Mouse (Mus musculus) cerebellum, adult 8-10 months (tissue): ENCODE measurements at regions not wholly inside any gene's neighbourhood (a gene's known extent, or its start where the extent isn't known, plus 50 kb on each side); places are given as distances from the start of the nearest gene placed in this dataset.

Source experiments
- DNase-seq: peaks from one replicate; pipeline ENCODE4 v3.0.0; 2022

DNA sequence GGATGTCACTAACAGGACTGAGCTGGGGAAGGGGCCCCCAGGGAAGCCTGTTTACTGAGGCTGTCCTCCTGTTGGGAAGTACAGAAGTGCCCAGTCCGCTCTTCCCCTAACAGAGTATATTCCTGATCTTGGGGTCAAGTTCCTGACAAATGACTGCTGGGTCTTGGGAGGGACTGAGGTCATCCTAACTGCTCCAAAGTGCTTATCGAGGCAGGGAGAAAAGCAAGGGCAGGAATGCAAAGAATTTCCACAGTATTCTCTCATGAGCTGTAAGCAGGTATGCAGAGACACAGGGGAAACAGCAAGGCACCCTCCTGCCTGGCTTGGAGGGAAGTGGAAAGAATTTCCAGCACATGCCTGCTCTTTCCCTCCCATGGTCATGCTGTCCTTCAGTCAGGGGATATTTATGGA lies 107.9 kb downstream of the Oma1 start:
- no peak for DNase-seq

DNA sequence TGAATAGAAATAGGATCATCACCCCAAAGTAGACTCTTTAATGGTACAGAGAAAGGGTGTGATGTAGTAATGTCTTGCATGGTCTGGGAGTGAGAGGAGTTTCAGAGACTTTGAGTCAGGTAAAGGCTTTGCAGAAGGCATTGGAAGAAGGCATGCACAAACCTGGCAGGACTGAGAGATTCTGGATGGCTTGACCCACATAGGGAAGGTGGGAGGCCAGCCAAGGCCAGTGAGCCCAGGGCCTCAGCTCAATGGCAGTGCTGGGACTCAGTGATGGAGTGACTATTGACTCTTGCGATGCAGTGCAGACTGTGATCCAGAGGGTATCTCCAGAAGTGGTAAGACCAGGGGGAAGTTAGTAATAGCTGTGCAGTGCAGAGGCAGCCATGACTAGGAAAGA lies 127.8 kb downstream of the Oma1 start:
- no peak for DNase-seq

DNA sequence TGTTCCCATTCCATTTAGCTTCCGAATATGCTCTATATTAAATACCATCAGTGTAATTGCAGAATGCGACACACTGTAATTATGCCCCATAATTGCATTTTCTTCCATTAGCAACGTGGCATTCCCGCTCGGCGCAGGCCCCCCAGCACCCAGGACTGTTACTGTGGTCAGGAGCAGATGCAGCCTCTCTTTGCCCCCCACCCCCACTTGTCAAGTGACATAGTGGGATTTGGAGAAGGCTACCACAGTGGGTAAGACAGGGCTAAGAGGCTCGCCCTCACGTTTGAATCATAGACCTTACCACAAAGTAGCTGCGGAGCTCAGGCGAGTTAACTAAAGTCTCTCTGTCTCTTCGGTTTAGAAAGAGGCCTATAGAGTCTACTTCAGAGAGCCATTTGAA lies 128.3 kb downstream of the Oma1 start:
- no peak for DNase-seq

DNA sequence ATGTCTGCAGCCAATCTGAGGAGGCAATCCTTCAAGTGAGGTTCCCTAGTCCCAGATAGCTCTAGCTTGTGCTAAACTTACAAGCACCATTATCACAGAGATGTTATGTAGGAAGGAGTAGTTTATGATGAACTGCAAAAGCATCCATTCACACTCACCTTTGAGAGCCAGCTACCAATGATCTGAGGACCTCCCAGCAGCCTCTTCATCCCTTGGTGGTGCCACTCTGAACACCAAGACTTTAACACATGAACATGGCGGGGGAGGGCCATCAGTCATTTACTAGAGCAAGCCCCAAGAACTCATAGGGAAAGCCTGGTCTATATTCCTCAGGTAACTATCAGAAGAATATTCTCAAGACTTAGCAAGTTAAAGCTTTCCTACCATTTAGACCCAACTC lies 135.7 kb downstream of the Oma1 start:
- no peak for DNase-seq

DNA sequence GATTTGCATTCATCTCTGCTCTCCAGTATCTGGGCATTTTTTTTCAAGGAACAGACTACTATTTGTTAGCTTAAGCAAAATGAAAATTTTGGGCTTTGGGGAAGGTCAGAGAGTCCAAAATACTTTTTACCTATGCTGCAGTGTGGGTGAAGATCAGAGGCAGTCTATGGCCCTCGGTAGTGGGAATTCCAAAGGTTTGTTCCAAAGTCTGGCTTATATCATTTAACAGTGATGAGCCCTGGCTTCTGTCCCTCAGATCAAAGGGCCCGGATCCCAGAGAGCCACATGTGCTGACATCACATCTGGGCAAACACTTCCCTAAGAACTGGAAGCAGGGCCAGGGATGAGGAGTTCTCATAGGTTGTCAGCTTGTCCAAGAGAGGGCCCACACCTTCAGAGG lies 136.5 kb downstream of the Oma1 start:
- no peak for DNase-seq

DNA sequence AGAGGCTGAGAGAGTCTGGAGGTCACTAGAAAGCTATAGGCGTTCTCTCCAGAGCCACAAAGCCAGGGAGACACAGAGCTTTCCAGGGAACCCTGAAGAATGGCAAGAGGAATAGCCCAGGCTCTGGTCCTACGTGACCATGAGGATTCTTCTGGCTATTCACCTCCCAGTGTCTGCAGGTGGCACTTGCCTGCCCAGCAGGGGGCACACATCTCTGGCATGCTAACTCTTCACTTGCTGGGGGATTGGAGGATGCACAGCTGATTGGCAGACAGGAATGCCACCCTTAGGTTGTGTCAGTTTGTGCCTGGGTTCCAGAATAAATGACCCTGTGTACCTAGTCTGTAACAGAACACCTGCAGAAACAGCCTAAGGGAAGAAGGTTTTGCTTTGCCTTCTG lies 141.8 kb downstream of the Oma1 start:
- DNase-seq = no peak

DNA sequence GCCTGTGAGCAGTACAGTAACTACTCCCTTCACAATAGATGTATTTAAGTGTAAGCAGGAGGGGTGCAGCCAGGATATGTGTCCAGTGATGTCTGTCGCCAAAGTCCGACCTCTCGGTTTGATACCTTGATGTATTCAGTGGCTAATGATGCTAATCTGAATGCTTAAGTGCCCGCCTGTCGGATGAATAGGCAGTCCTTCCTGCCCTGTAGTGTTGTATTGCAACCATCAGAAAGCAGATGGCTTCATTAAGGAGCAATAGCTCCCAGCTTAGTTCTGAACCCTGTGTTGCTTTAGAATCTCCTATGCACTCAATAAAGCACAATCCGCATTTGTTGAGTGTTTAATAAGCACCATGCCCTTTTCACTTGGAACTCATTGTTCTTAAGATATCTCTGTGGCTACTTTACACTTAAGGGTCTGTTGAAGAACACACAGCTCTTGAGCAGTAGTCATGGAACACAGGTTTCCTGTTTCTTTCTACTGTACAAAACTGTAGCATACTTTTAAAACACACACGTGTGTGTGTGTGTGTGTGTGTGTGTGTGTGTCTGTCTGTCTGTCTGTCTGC lies 152.5 kb downstream of the Oma1 start:
- no peak for DNase-seq

DNA sequence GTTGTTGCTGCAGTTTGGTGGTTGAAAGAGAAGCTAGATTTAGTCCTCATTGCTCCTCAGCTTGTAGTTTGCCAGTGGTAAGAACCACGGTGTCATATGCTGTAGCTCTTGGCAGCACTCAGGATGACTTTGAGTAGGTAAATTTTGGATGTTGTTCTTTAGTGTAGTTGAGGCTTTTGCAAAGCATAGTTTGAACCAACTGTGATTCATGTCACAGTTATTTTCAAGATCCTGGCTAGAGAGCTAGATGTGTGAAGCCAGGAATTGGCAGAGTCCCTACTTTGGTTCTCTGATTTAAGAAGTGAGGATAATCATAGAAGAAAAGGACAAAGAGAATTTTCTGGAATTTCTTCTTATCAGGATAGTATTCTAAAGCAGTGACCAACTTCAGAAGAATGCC lies 143.6 kb upstream of the Dab1 start:
- DNase-seq = no peak

DNA sequence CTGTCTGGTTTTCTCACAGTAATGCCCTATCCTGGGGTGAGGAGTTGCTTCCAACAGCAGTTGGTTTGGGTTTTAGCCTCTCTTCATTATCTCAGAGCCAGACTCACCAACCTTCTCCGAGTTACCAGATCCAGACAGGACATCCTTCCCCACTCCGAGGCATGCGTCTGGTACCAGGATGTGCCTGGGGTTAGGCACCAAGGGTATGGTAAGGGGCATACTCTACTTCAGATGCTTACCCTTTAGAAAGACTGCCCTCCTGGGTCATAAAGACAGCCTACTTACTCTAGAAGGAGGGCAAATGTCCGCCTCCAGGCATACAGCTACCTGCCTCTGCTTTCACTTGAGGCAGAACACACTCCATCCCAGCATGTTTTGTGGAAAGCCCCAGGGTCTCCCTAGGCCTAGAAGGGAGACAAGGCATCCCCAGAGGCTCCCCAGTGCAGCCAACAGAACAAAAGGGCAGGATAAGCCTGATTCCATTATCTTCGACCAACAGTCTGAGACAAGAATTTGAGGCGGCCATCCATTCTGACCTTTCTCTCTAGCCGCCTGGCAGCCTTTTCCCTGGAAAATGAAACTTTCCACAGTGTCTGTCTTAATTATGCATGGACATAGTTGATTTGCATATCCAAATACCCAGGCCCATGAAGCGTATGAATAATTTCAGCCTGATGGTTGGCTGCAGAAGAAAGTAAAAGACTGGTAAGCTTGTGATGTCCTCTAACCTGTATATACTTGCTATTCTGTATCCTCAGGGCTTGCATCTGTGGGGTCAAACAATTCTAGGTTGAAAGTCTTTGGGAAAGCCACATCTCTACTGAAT lies 132.8 kb upstream of the Dab1 start:
- DNase-seq = no peak

DNA sequence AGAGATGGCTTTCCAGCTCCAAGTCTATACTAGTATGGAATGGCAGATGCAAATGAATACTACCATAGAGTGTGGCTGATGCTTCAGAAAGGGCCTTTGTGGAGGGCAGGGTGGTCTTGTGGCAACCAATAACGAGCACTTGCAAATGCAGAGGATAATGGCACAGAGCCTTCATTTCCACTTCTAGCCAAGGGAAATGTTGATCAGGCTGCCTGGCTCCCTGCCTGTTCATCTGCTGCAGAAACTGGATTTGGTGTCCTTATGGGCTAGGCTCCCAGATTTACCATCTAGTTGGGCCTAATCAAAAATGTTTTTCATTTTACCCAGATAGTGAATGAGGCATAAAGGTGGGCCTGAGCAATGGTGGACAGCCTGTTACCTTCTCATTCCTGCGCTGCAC lies 110.7 kb upstream of the Dab1 start:
- no peak for DNase-seq

DNA sequence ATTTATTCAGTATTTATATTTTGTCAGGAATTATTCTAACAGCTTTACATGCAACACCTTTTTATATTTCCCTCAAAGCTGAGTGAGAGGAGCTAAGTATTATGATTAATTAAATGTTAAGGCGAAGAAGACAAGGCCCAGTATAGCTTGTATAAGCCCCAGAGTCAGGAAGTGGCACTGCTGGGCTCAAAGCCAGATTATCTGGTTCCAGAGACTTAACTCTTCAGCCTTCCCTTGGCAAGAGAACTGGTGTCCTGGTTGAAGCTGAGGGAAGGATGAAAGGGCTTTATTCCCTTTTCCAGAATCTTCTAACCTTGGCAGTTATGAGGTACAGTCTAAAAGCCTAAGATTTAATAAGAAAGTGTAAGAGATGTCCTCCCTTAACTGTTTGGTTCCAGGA lies 106.3 kb upstream of the Dab1 start:
- no peak for DNase-seq

DNA sequence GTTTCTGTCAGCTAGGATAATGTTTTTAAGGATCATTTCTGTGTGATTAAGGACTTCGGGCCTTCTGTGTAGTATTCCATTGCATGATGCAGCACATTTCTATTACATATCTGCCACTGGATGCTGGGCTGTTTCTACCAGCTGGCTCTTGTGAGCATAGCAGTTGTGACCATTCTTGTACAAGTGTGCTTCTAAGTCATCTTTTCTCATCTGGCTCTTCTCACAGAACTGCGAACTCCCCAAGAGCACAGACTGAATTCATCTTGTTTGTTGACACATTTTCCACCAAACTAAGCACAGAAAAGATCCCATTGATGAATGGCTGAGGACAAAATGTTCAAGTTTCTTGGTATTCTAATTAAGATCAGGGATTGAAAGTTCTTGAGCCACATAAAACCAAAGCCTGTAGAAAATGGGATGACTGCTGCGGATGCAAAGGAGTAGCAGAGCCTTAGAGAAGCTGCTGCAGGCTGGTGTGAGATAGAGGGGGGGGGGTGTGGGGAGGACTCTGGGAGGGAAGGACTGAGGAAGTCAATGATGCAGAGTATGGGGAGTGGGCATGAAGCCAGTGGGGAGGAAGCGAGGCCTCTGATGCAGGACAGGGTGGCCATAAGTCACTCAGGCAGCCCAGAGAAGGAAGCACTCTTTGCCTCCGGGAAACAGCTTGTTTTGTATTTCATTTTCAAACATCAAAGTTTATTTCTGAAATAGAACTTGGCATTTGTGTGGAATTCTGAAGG lies 97.1 kb upstream of the Dab1 start:
- no peak for DNase-seq

DNA sequence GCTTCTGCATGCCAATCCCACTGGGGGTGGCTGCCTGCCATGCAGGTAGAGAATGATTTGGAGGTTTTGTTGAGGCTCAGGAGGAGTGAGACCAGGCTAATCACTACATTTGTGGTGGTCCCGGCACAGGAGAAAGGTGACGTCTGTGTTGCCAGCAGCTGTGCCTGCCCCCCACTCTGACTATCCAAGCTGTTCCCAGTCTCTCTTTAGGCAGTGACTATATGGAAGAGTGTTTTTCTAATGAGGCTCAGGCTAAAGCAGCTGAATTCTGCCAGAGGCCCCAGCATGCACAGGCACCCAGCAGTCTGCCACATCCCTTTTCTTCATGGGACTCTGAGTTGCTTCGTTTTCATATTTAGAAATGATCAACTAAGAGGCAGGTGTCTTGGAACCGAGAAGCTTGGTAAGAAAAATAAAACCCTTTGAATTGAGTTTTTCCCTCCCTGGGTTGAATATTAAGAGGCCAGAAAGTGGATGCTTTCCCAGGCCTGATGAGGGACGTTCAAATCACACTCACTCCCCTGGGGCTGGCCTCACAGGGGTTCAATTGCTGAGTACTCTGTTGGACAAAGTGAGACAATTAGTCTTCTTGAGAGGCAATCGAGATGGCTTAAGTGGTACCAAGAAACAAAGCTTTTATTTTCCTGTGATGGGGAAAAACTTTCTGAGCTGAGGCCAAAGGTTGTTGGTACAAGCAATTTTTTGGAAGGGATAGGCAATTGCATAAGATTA lies 82.5 kb upstream of the Dab1 start:
- DNase-seq = no peak

DNA sequence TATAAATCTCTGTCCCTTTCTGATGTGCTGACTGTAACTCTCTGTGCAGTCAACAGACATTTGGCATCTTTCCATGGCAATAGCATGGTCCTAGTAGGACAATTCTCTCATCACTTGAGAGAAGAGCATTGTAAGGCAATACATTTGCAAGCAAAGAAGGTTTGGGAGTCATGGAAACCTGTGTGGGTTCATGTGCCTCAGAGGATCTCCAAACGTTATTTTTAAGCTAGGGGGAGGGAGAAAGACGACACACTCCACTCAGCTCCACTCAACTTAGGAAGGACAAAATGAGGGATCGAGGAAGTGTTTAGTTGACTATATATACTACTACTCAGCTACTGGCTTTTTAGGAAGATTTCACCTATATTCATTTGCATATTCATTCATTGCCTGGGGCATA lies 78.2 kb upstream of the Dab1 start:
- DNase-seq = no peak

DNA sequence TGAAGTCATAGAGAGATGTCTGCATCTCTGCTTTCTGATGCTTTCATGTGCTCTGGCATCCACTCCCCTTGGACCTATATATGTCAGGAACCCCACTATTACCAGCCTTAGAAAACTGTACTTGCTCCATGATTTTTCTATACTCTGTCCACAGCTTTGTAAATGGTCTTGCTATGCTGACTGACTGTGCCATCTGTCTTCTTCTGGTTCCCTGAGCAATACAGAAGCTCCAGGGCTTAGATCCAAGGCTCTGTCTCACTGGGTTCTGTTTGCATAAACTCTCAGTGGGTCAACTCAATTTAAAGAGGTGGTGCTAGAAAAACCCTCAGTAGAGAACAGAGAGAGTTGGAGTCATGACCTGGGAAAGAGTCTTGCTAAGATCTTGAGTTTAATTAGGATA lies 71.9 kb upstream of the Dab1 start:
- DNase-seq = peak; percentile 3

DNA sequence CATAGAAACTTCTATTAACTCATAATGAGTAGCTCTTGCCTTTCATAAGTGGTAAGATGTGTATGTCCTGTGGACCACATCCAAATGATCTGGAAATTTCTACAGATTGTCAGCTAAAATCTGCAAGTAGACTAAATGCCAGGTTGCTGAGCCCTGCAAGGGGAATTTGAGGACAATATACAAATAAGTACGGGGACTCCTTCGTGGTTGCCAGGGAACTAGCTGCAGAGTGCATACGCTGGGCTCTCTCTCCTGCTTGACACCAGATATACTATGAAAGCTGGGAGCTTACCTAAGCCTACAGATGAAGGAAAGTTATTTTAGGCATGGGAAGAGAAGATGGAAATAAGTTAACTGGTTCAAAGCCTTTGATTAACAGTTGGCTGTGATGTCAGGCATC lies 66.7 kb upstream of the Dab1 start:
- DNase-seq = no peak

DNA sequence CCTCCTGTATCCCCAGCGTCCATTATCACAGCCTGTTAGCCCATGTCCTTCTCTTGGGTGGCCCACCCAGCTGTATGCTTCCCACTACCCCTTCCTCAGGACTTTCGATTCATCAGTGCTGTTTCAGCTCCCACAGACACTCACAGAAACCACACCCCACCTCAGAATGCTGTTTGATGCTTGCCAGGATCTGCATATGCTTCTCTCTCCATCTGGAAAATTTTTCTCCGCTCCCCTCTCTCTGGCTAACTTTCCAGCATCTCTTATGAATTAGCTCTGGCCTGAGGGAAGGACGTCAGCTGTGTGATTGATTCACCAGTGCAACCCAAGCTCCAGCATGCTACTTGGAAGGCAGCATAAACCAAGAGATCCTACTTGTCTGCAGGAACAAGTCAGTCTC lies 66.0 kb upstream of the Dab1 start:
- no peak for DNase-seq

DNA sequence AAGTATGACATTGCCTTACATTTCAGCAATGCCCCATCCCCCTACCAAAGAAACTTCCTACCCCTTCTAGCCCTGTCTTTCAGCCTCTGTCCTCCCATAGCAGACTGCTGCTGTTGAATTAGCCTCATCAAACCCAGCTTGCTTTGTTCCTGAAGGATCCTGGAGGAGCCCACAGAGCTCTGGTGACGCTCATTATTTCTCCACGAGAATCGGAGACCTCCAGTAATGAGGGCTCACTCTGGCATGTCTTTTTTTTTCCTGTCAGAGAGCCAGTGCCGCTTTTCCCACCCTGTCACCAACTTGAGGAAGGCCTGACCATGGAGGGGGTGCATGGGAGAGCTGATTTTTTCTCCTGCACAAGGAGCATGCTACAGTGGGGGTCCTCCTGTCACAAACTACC lies 64.6 kb upstream of the Dab1 start:
- DNase-seq = no peak
